Mouse (Mus musculus): ENCODE results near the gene Hoxa4. TPM values are rescaled to one million over a fixed set of nuclear protein-coding genes. Genes with fewer than 3 reads are reported as not detected.

Gene Hoxa4
- polyA plus RNA-seq, 1 experiment from 2014 or later, result not detected

GRCm38 (mm10) chr6:52219234-52219942 is 27.8 kb upstream of the Hoxa4 start:
- peaks cover 17% of the 10 kb centered on the region for H3K4me1 ChIP-seq
- no peak overlapping the region for H3K4me2 ChIP-seq (replicated peaks)
- H3K27ac ChIP-seq (replicated peaks), result no peak overlapping the region
- H3K27me3 ChIP-seq, result peaks cover 100% of the 10 kb centered on the region
- no peaks in the 10 kb centered on the region for H3K9me3 ChIP-seq
- H3K9ac ChIP-seq (replicated peaks), result no peak overlapping the region
- WGBS, result 17% methylated on average over 9 of the region's 9 CpGs
- H3K36me3 ChIP-seq, result no peaks in the 10 kb centered on the region
- no peak overlapping the region for H3K4me3 ChIP-seq
- no peak for ATAC-seq (replicated peaks)

- Histone ChIP-seq H3K27ac (replicated peaks) (no peak overlapping the region), H3K27me3 (peaks cover 100% of the 10 kb centered on the region), H3K4me3 (no peak overlapping the region), H3K9ac (replicated peaks) (no peak overlapping the region), H3K4me2 (replicated peaks) (no peak overlapping the region), H3K36me3 (no peaks in the 10 kb centered on the region), H3K4me1 (peaks cover 17% of the 10 kb centered on the region), H3K9me3 (no peaks in the 10 kb centered on the region)
- ATAC-seq (replicated peaks), result no peak
- 6% methylated on average over 14 of the region's 14 CpGs for WGBS
Measured at GRCm38 (mm10) chr6:52218643-52219215, 27.2 kb upstream of the Hoxa4 start.

- H3K27ac ChIP-seq (replicated peaks), result no peak overlapping the region
- no peak overlapping the region for H3K4me3 ChIP-seq
- H3K27me3 ChIP-seq, result peaks cover 99% of the 10 kb centered on the region
- H3K36me3 ChIP-seq, result no peaks in the 10 kb centered on the region
- no peak overlapping the region for H3K9ac ChIP-seq (replicated peaks)
- H3K9me3 ChIP-seq, result no peaks in the 10 kb centered on the region
- ATAC-seq (replicated peaks), result no peak
- 3% methylated on average over 23 of the region's 23 CpGs for WGBS
- peaks cover 18% of the 10 kb centered on the region for H3K4me1 ChIP-seq
- no peak overlapping the region for H3K4me2 ChIP-seq (replicated peaks)
Measured at GRCm38 (mm10) chr6:52217895-52218642, 26.5 kb upstream of the Hoxa4 start.

DNA sequence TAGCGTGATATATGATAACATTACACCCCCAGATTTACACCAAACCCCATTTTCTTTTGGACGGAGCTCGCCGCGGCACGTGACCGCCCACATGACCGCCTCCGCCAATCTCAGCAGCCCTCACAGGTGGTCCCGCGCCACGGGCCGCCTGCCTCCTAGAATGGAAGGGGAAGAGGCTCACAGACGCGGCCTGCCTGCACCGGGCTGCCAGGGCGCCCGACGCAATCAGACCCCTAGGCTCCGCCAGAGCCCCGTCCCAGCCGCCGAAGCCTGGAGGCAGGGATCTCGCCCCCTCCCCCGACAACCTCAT is 25.9 kb upstream of the Hoxa4 start:
- H3K27ac ChIP-seq (replicated peaks), result no peak overlapping the region
- H3K9me3 ChIP-seq, result no peaks in the 10 kb centered on the region
- H3K4me1 ChIP-seq, result peaks cover 20% of the 10 kb centered on the region
- no peaks in the 10 kb centered on the region for H3K36me3 ChIP-seq
- no peak overlapping the region for H3K9ac ChIP-seq (replicated peaks)
- WGBS, result under 1% methylated on average over 25 of the region's 25 CpGs
- H3K4me2 ChIP-seq (replicated peaks), result peak overlapping the region; percentile 14
- ATAC-seq (replicated peaks), result 0 out of 2 replicates have a peak, but pooled peaks have one; percentile 39
- H3K4me3 ChIP-seq, result peak overlapping the region; percentile 18
- peaks cover 99% of the 10 kb centered on the region for H3K27me3 ChIP-seq

DNA sequence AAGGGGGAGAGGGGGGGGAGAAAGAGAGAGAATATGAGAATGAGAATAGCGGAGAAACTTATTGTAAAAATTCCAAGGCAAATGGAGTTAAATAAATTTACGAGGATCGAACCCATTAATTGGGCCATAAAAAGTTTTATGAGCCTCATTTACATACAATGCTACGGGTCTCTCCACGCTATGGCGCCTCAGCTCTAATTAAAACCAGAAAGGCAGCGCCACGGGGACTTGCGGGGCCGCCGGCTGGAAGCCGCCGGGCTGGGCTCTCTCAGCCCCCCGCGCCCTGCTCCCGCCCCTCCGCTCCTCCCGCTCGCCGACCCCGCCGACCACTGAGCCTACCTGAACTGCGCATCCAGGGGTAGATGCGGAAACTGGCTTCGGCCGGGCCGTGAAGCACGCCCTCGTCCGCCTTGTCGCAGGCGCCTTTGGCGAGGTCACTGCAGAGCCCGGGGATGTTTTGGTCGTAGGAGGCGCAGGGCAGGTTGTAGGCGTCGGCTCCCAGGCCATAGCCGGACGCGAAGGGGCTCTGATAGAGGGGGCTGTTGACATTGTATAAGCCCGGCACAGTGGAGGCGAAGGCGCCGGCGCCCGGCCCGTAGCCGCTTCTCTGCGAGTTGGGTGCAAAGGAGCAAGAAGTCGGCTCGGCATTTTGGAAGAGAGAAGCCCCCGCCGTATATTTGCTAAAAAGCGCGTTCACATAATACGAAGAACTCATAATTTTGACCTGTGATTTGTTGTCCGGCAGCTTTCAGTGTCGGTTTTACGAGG is 25.3 kb upstream of the Hoxa4 start:
- H3K9ac ChIP-seq (replicated peaks), result no peak overlapping the region
- WGBS, result 1% methylated on average over 59 of the region's 60 CpGs
- H3K4me3 ChIP-seq, result peak overlapping the region; percentile 18

DNA sequence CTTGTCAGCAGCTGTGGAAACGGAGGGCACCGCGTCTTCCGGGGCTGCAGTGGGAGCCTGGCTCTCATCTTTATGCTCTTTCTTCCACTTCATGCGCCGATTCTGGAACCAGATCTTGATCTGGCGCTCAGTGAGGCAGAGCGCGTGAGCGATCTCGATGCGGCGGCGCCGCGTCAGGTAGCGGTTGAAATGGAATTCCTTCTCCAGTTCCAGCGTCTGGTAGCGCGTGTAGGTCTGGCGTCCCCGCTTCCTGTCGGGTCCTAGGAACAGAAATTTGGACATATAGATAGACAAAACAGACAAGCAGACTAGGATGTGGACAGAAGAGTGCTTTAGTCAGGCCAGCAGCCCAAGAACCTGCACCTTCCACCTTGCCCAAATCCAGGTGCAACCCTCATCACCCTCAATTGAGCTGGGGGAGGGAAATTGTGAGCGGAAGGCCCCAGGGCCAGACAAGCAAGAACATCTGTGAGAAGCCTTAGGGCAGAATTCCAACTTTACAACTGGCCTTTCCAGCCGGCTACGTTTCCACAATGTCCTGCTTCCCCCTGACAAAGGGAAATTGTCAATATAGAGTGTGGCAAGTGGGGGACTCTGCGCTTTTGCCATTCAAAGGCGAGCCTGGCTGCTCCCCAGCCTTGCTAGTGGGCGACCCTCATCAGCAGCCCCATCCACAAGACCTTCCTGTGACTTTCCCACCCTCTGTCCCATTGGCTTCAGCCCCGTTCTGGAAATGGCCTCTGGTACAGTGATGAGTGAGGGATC is 24.4 kb upstream of the Hoxa4 start:
- Histone ChIP-seq H3K27ac (replicated peaks) (no peak overlapping the region), H3K4me2 (replicated peaks) (no peak overlapping the region), H3K9ac (replicated peaks) (no peak overlapping the region), H3K27me3 (peaks cover 99% of the 10 kb centered on the region), H3K4me1 (peaks cover 14% of the 10 kb centered on the region), H3K36me3 (no peaks in the 10 kb centered on the region), H3K4me3 (no peak overlapping the region), H3K9me3 (no peaks in the 10 kb centered on the region)
- 1% methylated on average over 30 of the region's 30 CpGs for WGBS
- ATAC-seq (replicated peaks), result no peak

More for the DNA sequence above, 25.3 kb upstream of the Hoxa4 start:
- H3K4me2 ChIP-seq (replicated peaks), result peak overlapping the region; percentile 14
- no peak overlapping the region for H3K27ac ChIP-seq (replicated peaks)
- no peak for ATAC-seq (replicated peaks)
- H3K27me3 ChIP-seq, result peaks cover 99% of the 10 kb centered on the region
- H3K4me1 ChIP-seq, result peaks cover 20% of the 10 kb centered on the region
- no peaks in the 10 kb centered on the region for H3K36me3 ChIP-seq
- no peaks in the 10 kb centered on the region for H3K9me3 ChIP-seq

GRCm38 (mm10) chr6:52215070-52215469 is 23.5 kb upstream of the Hoxa4 start:
- Histone ChIP-seq H3K4me1 (peaks cover 14% of the 10 kb centered on the region), H3K4me3 (no peak overlapping the region), H3K27ac (replicated peaks) (no peak overlapping the region), H3K36me3 (no peaks in the 10 kb centered on the region), H3K9me3 (no peaks in the 10 kb centered on the region), H3K4me2 (replicated peaks) (no peak overlapping the region), H3K9ac (replicated peaks) (no peak overlapping the region), H3K27me3 (peaks cover 99% of the 10 kb centered on the region)
- WGBS, result 10% methylated on average over 3 of the region's 3 CpGs
- no peak for ATAC-seq (replicated peaks)

DNA sequence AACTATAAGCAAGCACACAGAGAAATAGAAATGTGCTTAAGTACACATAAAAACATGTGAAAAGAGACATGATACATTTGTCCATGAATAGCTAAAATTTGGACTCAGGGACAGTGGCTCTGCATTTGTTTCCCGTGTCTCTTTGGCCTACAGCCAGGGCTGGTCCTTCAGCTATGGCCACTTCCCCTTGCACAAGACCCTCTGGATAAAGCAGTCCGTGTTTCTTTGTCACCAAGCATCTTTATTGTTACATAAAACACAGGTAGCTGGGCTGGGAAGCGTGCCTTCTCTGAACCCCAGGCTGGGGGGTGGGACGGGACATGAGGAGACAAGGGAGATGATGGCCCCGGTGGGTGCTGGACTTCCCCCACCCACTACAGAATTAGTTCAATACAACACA is 22.7 kb upstream of the Hoxa4 start:
- WGBS, result 8% methylated on average over 5 of the region's 5 CpGs

DNA sequence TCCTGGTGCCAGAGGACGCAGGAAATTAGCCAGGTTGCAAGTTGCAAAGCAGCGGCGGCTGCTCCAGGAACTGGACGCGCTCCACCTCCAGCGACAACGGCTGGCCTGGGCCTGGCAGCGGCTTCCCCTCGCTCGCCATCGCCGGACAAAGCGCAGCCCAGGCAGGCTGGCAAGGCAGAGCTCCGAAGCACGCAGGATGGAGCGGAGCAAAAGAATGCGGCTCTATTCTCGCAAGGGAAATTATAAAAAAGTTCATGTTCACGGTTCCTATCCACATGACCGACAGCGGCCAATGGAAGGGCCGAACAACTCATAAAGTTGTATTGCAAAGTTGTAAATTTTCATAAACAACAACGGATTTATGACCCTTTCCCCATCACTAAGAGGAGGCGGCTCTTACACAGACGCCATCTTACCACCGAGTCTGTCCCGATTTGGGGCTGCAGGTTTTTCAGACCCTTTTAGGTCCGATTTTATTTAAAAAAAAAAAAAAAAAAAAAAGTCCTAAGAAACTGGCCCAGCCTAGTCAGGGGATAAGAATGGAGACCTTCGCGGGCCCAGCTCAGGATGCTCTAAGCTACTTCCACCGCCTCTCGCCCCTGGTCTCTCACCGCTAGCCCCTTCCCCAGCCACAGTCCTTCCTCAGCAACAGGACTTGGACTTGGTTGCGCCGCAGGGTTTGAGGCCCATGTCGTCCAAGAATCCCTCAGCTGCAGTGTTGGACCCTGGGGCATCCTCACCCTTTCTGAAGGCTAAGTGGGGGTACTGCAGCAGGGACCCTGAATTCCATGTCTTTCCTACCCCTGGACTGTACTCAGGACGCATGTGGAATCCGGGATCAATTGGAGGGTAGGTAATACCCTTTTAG is 21.8 kb upstream of the Hoxa4 start, which contains the start of the genes Hoxa3 and Gm28308:
Gene Hoxa3 (minus strand): TSS at position 218 of the 868 bp plus-strand sequence.
Gene Gm28308 (minus strand): TSS at position 221 of the 868 bp plus-strand sequence.
- Histone ChIP-seq H3K9me3 (no peaks in the 10 kb centered on the region), H3K9ac (replicated peaks) (no peak within 1 kb of the TSS), H3K4me1 (peaks cover 14% of the 10 kb centered on the region), H3K4me3 (no peak within 1 kb of the TSS), H3K36me3 (no peaks in the 10 kb centered on the region), H3K4me2 (replicated peaks) (no peak within 1 kb of the TSS), H3K27ac (replicated peaks) (no peak within 1 kb of the TSS), H3K27me3 (peaks cover 99% of the 10 kb centered on the region)
- 3% methylated on average over 38 of the region's 38 CpGs for WGBS
- no peak for ATAC-seq (replicated peaks)

More for the DNA sequence above, 22.7 kb upstream of the Hoxa4 start:
- no peak for ATAC-seq (replicated peaks)
- Histone ChIP-seq H3K27me3 (peaks cover 99% of the 10 kb centered on the region), H3K9me3 (no peaks in the 10 kb centered on the region), H3K4me1 (peaks cover 14% of the 10 kb centered on the region), H3K27ac (replicated peaks) (no peak overlapping the region), H3K4me2 (replicated peaks) (no peak overlapping the region), H3K4me3 (no peak overlapping the region), H3K9ac (replicated peaks) (no peak overlapping the region), H3K36me3 (no peaks in the 10 kb centered on the region)

DNA sequence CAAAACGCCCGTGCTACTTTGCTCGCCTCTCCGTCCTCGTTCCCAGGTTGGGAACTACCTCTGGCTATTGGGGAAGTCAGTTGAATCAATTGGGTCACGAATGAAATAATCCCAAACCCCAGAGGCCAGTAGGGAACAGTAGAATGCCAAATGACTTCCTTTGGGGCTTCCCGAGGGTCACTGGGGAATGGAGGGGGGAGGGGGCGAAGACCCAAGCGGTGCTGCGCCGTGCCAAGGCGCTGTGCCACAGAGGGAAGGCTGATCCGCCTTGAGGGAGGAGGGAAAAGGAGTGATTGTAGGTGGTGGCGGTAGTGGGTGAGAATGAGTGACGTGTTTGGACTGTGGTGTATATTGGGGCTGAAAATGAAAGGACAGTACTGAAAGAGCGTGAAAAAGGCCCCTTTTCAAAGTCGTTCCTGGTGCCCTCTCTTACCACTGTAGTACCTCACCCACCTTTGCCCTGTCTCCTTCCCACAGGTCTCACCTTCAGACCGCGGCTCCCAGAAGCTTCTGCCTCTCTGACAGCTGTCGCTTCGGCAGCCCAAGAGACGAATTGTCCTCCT is 21.1 kb upstream of the Hoxa4 start:
- H3K4me3 ChIP-seq, result no peak overlapping the region
- H3K27ac ChIP-seq (replicated peaks), result no peak overlapping the region
- under 1% methylated on average over 22 of the region's 22 CpGs for WGBS

More for the DNA sequence above, 21.1 kb upstream of the Hoxa4 start:
- no peak overlapping the region for H3K4me2 ChIP-seq (replicated peaks)
- ATAC-seq (replicated peaks), result no peak
- no peaks in the 10 kb centered on the region for H3K9me3 ChIP-seq
- no peaks in the 10 kb centered on the region for H3K36me3 ChIP-seq
- H3K27me3 ChIP-seq, result peaks cover 97% of the 10 kb centered on the region
- H3K4me1 ChIP-seq, result peaks cover 13% of the 10 kb centered on the region
- no peak overlapping the region for H3K9ac ChIP-seq (replicated peaks)
